Mouse (Mus musculus): ENCODE data around the gene Evi5. TPM values are rescaled to one million over a fixed set of nuclear protein-coding genes. Genes with fewer than 3 reads are reported as not detected.

Gene Evi5
- polyA plus RNA-seq (2015; fragmentation: Nextera tagmentation; extraction: Ambion mirVana) = 46.5 and 51.7 TPM in 2 replicates

GRCm38 (mm10) chr5:107874561-107875260 is at the start of gene Evi5:
Gene Evi5, minus strand, starts transcription at chr5:107875107.
- Histone ChIP-seq H3K36me3 (ENCODE audit: poor library complexity, severe bottlenecking) (no peaks in the 10 kb centered on the region), H3K4me2 (no peak within 1 kb of the TSS), H3K4me1 (peaks cover 5% of the 10 kb centered on the region; the same call in 1 of the 2 replicates), H3K27ac (no peak within 1 kb of the TSS), H3K9me3 (replicated peaks) (no peaks in the 10 kb centered on the region; the same call in 1 of the 2 replicates), H3K4me3 (no peak within 1 kb of the TSS), H3K27me3 (peaks cover 5% of the 10 kb centered on the region; the same call in 1 of the 2 replicates), H3K9ac (0 out of 2 replicates have a peak within 1 kb of the TSS, but pooled peaks have one; percentile 0)
- 42% methylated on average over 4 of the region's 4 CpGs for WGBS
- ATAC-seq = no peak

- Histone ChIP-seq H3K4me1 (no peaks in the 10 kb centered on the region), H3K9ac (no peak overlapping the region), H3K4me3 (no peak overlapping the region), H3K9me3 (replicated peaks) (no peaks in the 10 kb centered on the region), H3K36me3 (ENCODE audit: poor library complexity, severe bottlenecking) (no peaks in the 10 kb centered on the region), H3K27ac (no peak overlapping the region), H3K4me2 (no peak overlapping the region), H3K27me3 (no peaks in the 10 kb centered on the region)
- 74% methylated on average over 8 of the region's 8 CpGs for WGBS
- ATAC-seq = no peak
These were observed 49.7 kb upstream of the Evi5 start for GRCm38 (mm10) chr5:107924564-107924963.

DNA sequence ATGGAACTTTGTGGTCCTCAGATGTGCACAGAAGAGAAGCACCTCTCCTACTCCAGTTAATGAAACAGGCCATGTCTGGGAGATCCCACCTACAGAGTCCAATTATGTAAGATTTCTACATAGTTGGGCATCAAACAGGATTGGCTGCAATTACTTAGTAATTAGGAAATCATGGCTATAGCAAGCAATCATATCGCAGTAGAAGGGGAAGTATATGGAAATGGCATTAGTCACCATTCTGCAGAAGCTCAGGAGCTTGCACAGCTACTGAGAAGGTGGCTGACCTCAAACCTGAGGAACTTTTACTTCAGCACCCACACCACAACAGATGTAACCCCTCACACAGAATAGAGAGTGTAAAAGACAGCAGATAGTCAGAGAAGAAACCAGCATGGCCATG is 47.9 kb upstream of the Evi5 start:
- H3K36me3 ChIP-seq (ENCODE audit: poor library complexity, severe bottlenecking) = no peaks in the 10 kb centered on the region
- WGBS = 90% methylated on average over 1 of the region's 1 CpGs
- H3K27ac ChIP-seq = no peak overlapping the region
- no peak overlapping the region for H3K4me3 ChIP-seq
- H3K9ac ChIP-seq = no peak overlapping the region
- H3K27me3 ChIP-seq = no peaks in the 10 kb centered on the region
- H3K4me2 ChIP-seq = no peak overlapping the region
- no peak for ATAC-seq
- H3K9me3 ChIP-seq (replicated peaks) = no peaks in the 10 kb centered on the region
- H3K4me1 ChIP-seq = no peaks in the 10 kb centered on the region

DNA sequence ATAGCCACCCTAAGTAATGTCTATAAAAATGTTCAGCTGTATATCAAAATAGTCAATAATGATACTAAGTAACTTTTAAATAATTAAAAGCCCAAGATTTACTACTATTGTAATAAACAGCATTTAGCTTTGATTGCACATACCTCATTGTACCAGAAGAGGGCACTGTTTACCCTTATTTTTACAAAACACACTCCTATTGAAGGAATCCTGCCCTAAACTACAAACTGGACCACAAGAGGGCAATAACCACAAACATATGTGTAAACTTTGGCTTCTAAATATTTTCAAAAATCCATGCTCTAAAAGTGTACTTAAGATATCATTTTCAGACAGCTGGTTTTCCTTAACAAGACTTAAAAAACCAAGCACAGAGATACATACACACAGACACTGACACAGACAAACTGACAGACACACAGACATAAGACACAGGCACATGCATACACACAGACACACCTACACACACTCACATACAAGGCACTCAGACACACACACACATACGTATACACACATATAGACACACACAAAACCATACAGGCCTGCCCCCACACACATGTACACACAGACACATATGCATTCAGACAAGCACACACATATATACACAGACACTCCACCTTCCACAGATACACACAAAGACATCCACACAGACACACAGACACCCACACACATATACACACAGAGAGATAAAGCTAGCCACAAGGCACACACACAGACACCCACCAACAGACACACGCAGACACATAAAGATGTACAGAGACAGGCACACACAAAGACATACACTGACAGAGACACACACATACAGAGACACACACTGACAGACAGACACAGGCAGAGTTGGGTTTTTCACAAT is 46.7 kb upstream of the Evi5 start:
- no peak overlapping the region for H3K4me2 ChIP-seq
- H3K4me3 ChIP-seq = no peak overlapping the region
- ATAC-seq = peak; percentile 55
- no peak overlapping the region for H3K27ac ChIP-seq
- H3K9ac ChIP-seq = no peak overlapping the region
- WGBS = 84% methylated on average over 2 of the region's 2 CpGs
- H3K9me3 ChIP-seq (replicated peaks) = no peaks in the 10 kb centered on the region
- H3K27me3 ChIP-seq = no peaks in the 10 kb centered on the region
- no peaks in the 10 kb centered on the region for H3K36me3 ChIP-seq (ENCODE audit: poor library complexity, severe bottlenecking)
- no peaks in the 10 kb centered on the region for H3K4me1 ChIP-seq

GRCm38 (mm10) chr5:107915280-107915679 is 40.4 kb upstream of the Evi5 start:
- H3K4me3 ChIP-seq = no peak overlapping the region
- H3K4me2 ChIP-seq = no peak overlapping the region
- H3K27me3 ChIP-seq = no peaks in the 10 kb centered on the region
- no peak for ATAC-seq
- H3K36me3 ChIP-seq (ENCODE audit: poor library complexity, severe bottlenecking) = peaks cover 7% of the 10 kb centered on the region
- H3K9me3 ChIP-seq (replicated peaks) = no peaks in the 10 kb centered on the region
- no peak overlapping the region for H3K9ac ChIP-seq
- peaks cover 3% of the 10 kb centered on the region; the same call in 1 of the 2 replicates for H3K4me1 ChIP-seq
- H3K27ac ChIP-seq = no peak overlapping the region
- WGBS = 30% methylated on average over 4 of the region's 4 CpGs

DNA sequence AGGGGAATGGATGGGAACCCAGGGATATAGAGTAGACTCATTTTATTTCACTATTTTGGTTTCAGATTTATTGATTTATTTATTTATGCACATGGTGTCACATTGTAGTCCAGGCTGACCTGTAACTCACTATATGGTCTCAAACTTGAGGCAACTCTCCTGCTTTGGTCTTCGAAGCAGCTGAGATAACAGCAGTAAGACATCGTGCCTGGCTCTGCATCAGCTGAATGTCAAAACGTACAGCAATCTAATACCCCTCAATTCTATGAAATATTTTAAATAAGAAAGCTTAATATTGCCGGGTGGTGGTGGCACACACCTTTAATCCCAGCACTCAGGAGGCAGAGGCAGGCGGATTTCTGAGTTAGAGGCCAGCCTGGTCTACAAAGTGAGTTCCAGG is 36.1 kb upstream of the Evi5 start:
- H3K4me1 ChIP-seq = peaks cover 3% of the 10 kb centered on the region; the same call in 1 of the 2 replicates
- no peaks in the 10 kb centered on the region for H3K27me3 ChIP-seq
- no peak overlapping the region for H3K4me2 ChIP-seq
- no peaks in the 10 kb centered on the region for H3K9me3 ChIP-seq (replicated peaks)
- H3K27ac ChIP-seq = no peak overlapping the region
- 92% methylated on average over 5 of the region's 5 CpGs for WGBS
- no peak overlapping the region for H3K4me3 ChIP-seq
- H3K9ac ChIP-seq = no peak overlapping the region
- H3K36me3 ChIP-seq (ENCODE audit: poor library complexity, severe bottlenecking) = peaks cover 49% of the 10 kb centered on the region
- no peak for ATAC-seq

DNA sequence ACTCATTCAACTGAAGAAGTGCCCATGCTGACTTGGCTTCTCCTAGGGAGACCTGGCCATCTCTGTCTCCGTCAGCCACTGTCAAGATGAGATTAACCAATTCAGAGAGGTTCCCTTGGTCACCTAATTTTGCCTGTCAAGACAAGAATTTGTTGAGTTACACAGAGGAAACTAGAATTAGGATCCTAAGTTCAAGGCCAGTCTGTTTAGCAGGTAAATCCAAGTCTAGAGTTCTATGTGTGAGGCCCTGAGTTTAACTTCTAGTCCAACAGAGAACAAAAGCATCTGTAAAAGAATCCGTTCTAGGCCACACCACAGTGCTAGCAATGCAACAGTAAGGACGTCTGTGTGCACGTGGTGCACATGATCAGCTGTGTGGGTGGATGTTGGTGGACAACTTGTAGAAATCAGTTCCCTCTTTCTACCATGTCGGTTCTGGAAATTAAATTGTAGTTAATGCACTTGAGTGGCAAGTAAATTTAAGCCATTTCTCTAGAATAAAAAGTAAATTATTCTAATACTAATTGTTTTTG is 35.2 kb upstream of the Evi5 start:
- no peaks in the 10 kb centered on the region for H3K9me3 ChIP-seq (replicated peaks)
- H3K27ac ChIP-seq = no peak overlapping the region
- ATAC-seq = no peak
- H3K9ac ChIP-seq = no peak overlapping the region
- H3K4me3 ChIP-seq = no peak overlapping the region
- WGBS = 62% methylated on average over 5 of the region's 5 CpGs
- H3K36me3 ChIP-seq (ENCODE audit: poor library complexity, severe bottlenecking) = peaks cover 58% of the 10 kb centered on the region
- H3K4me1 ChIP-seq = no peaks in the 10 kb centered on the region
- H3K4me2 ChIP-seq = no peak overlapping the region
- no peaks in the 10 kb centered on the region for H3K27me3 ChIP-seq

DNA sequence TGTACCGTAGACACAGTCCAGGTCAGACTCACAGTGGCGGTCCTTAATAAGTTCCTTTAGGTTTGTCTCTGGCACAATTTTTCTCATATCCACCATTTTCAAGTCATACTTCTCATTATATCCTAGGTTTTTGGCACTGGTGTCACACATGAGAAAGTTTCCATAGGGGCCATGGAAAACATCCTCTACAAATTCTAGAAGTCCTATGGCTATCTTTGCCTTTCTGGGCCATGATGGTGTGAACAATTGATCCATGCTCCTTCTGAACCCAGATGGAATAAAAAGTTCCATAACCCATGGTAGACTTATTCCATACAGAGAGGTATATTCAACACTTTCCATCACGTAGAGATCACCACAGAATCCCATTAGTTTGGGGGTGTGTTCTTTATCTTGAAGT is 34.8 kb upstream of the Evi5 start:
- H3K27me3 ChIP-seq = no peaks in the 10 kb centered on the region
- WGBS = 87% methylated on average over 3 of the region's 3 CpGs
- H3K27ac ChIP-seq = no peak overlapping the region
- no peaks in the 10 kb centered on the region for H3K9me3 ChIP-seq (replicated peaks)
- no peak overlapping the region for H3K9ac ChIP-seq
- H3K36me3 ChIP-seq (ENCODE audit: poor library complexity, severe bottlenecking) = peaks cover 62% of the 10 kb centered on the region
- H3K4me2 ChIP-seq = no peak overlapping the region
- no peak for ATAC-seq
- H3K4me1 ChIP-seq = no peaks in the 10 kb centered on the region
- H3K4me3 ChIP-seq = no peak overlapping the region

GRCm38 (mm10) chr5:107908514-107909110 is 33.7 kb upstream of the Evi5 start:
- H3K4me3 ChIP-seq = no peak overlapping the region
- no peaks in the 10 kb centered on the region for H3K4me1 ChIP-seq
- H3K9ac ChIP-seq = no peak overlapping the region
- no peak overlapping the region for H3K4me2 ChIP-seq
- H3K27ac ChIP-seq = no peak overlapping the region
- 96% methylated on average over 2 of the region's 2 CpGs for WGBS
- no peak for ATAC-seq
- peaks cover 72% of the 10 kb centered on the region for H3K36me3 ChIP-seq (ENCODE audit: poor library complexity, severe bottlenecking)
- H3K27me3 ChIP-seq = no peaks in the 10 kb centered on the region
- no peaks in the 10 kb centered on the region for H3K9me3 ChIP-seq (replicated peaks)

GRCm38 (mm10) chr5:107904325-107904724 is 29.4 kb upstream of the Evi5 start:
- Histone ChIP-seq H3K4me3 (no peak overlapping the region), H3K4me2 (no peak overlapping the region), H3K27me3 (no peaks in the 10 kb centered on the region), H3K4me1 (peaks cover 17% of the 10 kb centered on the region), H3K9me3 (replicated peaks) (no peaks in the 10 kb centered on the region), H3K9ac (no peak overlapping the region), H3K27ac (no peak overlapping the region), H3K36me3 (ENCODE audit: poor library complexity, severe bottlenecking) (peaks cover 70% of the 10 kb centered on the region)
- no peak for ATAC-seq
- WGBS = 80% methylated on average over 3 of the region's 3 CpGs

GRCm38 (mm10) chr5:107901014-107901615 is 26.2 kb upstream of the Evi5 start:
- peak overlapping the region; percentile 80 for H3K4me2 ChIP-seq
- peak overlapping the region; percentile 98 for H3K4me3 ChIP-seq
- peaks cover 17% of the 10 kb centered on the region for H3K4me1 ChIP-seq
- under 1% methylated on average over 23 of the region's 23 CpGs for WGBS
- H3K9ac ChIP-seq = peak overlapping the region; percentile 98
- H3K36me3 ChIP-seq (ENCODE audit: poor library complexity, severe bottlenecking) = peaks cover 39% of the 10 kb centered on the region
- H3K27ac ChIP-seq = peak overlapping the region; percentile 87; the same call in 1 of the 2 replicates
- ATAC-seq = no peak
- H3K27me3 ChIP-seq = no peaks in the 10 kb centered on the region; the same call in 1 of the 2 replicates
- no peaks in the 10 kb centered on the region for H3K9me3 ChIP-seq (replicated peaks)

Measured in forebrain, embryonic 13.5 days (tissue).